Mouse (Mus musculus): ENCODE measurements around the gene Clk1.

The Clk1 gene

DNA sequence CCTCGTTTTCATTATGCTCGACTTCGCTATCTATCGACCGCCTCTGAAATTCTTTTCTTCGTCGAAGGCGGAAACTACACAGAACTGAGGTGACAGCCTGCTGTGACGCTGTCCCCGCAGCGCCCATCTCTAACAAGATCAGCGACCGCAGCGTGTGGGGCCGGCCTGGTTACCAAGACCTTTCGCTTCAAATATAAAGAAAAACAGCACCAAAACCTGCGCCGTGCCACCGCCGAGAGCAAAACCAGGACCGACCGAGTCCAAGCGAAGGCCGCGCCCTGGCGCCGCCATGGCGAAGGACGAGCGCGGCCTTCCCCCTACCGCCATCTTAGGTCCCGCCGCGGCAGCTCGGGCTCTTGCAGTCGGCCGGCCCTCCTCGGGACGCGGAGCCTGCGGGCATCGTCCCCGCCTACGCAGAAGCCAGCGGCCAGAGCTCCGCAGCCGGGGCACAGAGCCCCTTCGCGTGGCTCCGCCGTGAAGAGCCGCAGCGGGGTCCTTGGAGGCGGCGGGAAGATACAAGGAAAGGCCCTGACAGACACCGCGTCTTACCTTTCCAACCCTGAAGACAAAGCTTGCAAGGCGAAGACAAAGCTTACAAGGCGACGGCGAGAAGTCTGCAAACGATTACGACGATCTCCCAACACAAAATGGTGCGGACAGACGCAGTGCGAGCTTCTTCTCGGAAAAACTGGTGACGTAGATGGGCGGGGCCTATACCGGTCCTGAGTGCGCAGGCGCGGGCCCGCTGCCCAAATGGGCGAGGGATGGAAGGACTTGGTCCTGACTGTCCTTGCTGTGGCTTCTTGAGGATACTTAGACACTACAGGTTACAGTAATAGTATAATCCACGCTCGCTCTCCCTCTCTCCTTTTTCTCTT lies at the start of gene Clk1:
Gene Clk1, minus strand, starts transcription at position 696 of the 878 bp plus-strand sequence.
- DNase-seq (ENCODE audit: low spot score in 2 of 2) = peak; percentile 92 to 94

DNA sequence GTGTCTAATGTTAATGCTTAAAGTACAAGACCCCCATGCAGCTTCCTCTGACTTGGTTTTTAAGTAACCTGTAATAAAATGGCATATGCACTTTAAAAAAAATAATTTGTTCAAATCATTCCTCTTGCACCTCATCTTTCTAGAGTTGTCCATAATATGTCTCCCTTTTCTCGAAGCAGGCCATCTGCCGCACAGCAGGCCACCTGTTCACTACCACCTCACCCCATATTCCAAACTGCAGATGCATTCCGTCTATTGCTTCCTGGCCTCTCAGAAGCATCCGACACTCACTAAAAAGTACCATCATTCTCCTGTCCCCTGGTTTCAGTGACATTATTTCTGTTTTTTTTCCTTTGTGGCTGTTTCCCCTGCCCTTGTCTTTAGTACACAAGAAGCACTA lies 41.7 kb upstream of the Clk1 start:
- DNase-seq (ENCODE audit: low spot score in 2 of 2) = no peak

DNA sequence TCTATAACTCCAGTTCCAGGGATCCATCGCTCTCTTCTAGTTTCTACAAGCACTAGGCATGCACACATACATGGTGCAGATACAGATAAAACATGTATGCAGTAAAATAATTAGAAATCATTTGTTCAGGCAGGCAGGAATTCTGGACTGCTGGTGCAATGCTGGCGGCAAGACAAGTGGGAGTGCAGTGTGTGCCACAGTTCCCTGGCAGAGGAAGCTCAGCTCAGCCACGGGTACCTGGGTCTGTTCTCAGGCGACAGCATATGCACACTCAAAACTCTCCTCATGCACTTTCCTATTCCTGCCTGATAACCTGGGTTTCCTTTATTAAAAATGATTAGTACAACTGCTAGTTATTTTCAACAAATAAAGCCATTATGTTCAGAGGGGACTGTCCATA lies 41.2 kb upstream of the Clk1 start:
- DNase-seq (ENCODE audit: low spot score in 2 of 2) = no peak

DNA sequence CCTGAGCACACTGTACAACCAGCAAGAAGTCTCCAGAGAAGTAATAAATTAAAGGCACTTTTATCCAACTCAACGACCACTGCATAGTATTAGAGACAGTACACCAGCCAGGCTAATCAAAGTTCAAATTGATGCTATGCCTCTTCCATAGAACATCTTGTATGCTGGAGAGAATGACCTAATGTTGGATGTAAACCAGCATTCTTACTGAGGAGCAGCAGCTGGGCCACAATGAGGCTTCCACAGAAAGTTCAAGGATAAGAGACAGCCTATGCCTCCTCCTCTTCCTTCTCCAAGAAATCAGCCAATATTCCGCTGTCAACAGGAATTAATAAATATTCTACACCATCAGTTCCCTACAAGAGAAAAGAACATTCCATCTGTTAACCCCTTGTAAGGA lies 40.1 kb upstream of the Clk1 start:
- DNase-seq (ENCODE audit: low spot score in 2 of 2) = no peak

DNA sequence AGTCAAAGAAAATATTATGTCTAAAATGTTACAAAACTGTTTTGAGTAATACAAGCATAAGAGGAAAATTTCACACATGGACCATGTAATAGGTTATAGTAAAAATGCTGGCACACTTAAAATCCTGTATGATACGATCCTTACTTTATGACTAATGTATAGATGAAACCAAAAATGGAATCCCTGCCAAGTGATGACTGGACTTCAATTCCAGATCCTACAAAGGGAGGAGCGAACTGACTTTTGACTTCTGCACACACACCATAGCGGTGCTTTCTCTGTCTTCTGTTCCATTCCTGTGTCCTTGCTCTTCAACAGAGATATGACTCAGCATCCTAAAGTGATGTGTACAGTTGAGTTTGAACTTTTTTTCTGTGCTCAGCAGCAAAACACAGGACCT lies 36.7 kb upstream of the Clk1 start:
- no peak for DNase-seq (ENCODE audit: low spot score in 2 of 2)

DNA sequence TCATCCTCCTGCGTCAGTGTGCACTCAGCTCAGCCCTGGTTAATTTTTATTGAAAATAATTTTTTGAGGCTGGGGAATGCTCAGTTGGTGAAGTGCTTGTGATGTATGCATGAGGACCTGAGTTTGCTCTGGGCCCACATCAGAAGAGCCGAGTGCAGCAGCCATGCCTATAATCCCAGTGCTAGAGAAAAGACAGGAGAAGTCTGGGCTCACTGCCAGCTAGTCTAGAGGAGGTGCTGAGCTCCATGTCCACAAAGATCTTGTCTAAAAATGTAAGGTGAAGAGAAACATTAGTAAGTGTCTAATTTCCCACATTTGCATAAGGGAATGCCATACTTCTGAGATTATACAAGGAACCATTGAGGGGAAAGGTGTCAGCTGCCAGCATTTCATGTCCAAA lies 35.0 kb upstream of the Clk1 start:
- no peak for DNase-seq (ENCODE audit: low spot score in 2 of 2)

DNA sequence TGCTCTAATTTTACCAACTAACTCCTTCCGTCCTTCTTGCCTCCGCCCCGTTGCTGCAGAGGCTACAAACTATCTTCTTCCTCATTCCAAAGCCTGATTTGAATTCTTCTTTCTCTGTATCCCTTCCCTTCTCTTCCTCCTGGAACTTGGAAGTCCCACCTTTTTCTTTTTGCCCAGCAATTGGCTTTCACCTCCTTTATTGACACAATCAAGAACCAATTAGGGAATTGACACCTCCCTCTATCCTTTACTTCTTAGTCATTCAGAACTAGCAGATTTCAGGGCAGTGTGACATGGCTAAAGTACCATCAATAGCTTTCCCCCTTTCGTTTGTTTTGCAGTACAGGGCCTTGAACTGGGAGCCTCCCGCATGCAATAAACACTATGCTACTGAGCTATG lies 34.3 kb upstream of the Clk1 start:
- no peak for DNase-seq (ENCODE audit: low spot score in 2 of 2)

DNA sequence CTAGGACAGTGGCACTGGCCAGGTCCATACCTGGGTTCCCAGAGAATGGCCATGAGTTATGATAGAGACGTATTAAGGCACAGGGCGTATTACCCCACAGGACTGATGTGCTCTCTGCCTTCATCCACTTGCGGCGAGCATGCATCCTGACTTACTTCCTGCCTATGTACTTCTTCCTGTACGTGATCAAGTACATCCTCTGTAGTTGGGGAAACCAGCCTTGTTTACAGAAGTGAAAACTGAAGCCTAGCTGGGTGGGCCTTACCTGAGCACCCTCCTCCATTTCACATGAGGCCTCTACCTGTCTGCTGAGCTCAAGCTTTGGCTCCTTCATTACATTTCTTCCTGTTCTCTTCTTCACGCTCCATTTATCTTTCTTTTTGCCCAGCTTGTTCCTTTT lies 30.4 kb upstream of the Clk1 start:
- DNase-seq (ENCODE audit: low spot score in 2 of 2) = peak; percentile 17 to 19

DNA sequence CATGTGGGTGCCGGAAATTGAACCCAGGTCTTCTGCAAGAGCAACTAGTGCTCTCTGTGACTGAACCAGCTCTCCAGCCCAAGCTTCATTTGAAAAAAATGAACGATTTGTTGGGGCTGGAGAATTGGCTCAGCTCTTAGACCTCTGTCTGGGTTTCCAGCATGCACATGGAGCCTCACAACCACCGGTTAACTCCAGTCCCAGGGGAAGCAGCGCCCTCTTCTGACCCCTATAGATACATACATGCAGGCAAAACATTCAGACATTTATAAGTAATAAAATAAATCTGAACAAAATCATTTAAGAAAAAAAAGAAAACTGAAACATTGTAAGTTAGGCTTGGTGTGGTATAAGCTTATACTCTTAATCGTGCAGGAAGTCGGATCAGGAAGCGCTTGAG lies 24.5 kb upstream of the Clk1 start:
- DNase-seq (ENCODE audit: low spot score in 2 of 2) = no peak

DNA sequence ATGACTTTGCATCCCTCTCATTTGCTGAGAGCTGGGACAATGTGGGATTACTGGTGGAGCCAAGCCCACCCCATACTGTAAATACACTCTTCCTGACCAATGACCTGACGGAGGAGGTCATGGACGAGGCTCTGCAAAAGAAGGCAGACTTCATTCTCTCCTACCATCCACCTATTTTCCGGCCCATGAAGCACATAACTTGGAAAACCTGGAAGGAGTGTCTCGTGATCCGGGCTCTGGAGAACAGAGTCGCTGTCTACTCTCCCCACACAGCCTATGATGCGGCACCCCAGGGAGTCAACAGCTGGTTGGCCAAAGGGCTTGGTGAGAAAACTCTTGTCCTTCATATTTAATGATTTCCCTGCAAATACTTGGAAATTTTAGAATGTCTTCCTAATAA lies 23.9 kb upstream of the Clk1 start:
- DNase-seq (ENCODE audit: low spot score in 2 of 2) = no peak

DNA sequence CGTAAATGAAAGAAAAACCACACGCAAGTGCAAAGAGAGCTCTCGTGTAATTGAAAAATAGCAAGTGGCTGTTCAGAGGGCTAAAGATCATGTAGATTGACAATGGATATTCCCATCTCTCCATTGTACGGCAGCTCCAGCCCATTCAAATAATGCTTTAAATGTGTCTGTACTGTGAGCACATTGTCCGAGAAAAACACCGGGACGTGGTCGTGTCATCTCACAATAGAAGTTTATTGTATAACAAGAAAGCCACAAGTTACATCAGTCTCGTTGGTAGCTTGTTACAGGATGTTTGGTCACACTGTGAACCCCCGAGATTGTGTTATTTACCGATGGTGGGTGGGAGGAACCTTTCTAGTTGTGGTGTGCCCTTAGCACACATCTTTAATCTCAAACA lies 22.0 kb upstream of the Clk1 start:
- DNase-seq (ENCODE audit: low spot score in 2 of 2) = peak in 1 of 2 experiments; percentile 4

DNA sequence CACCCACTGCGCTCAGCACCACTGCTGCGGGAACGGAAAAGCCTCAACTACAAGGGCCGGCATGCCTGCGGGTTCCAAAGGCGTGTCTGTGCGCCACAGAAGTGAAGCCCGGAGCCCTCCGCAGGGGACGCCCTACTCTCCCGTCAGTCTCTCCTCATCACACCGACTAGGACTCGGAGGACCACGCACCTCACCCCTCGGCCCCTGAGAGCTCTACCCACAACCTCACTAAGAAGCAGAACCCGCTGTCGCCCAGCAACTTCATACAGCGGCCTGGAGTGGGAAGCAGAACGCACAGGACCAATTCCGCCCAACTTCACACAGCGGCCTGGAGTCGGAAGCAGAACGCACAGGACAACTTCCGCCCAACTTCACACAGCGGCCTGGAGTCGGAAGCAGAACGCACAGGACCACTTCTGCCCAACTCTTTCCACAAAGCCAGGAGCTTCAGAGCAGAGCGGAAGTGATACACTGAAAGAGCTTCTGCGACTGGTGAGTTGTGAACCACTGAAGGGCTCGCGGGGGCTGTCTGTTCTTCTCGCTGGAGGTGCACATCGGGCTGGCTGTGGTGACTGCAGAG lies 21.4 kb upstream of the Clk1 start, which contains the start of the genes Nif3l1 and Ppil3:
Gene Nif3l1, plus strand, starts transcription at position 9 of the 580 bp plus-strand sequence.
Gene Ppil3, minus strand, starts transcription at position 344 of the 580 bp plus-strand sequence.
- DNase-seq (ENCODE audit: low spot score in 2 of 2) = peak; percentile 83 to 87

DNA sequence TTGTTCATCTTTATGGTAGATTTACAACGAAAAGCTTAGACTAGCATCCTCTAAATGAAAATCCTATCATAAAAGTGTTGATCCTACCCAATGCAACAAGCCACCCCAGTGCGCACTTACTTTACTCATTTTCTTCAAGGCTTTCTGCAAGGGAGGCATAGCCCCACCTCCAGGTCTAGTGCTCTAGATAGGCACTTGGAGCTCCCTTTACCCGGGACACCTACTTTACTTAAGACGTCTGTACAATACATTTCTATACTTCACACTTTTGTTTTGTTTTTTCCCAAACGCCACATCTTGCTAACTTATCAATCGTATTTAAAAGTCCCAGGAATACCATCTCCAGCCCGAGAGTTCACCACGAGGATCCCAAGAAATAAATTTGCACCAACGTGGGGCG lies 20.8 kb upstream of the Clk1 start:
- peak in 1 of 2 experiments; percentile 8 for DNase-seq (ENCODE audit: low spot score in 2 of 2)

DNA sequence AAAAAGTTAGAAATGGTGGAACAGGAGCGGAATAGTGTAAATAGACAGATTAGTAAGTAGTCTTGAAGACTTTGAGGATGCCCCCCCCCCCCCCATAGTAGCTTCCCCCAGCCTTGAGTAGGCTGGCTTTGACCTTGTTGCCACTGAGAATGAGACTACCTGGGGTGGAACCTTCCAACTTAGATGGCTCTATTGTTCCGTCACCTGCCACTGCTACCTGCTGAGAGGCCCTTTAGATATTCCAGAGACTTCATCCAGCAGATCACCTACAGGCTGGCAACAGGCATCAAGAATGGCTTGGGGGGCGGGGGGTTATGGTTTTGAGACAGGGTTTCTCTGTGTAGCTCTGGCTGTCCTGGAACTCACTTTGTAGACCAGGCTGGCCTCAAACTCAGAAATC lies 685 bp upstream of the Clk1 start:
- no peak for DNase-seq (ENCODE audit: low spot score in 2 of 2)

DNA sequence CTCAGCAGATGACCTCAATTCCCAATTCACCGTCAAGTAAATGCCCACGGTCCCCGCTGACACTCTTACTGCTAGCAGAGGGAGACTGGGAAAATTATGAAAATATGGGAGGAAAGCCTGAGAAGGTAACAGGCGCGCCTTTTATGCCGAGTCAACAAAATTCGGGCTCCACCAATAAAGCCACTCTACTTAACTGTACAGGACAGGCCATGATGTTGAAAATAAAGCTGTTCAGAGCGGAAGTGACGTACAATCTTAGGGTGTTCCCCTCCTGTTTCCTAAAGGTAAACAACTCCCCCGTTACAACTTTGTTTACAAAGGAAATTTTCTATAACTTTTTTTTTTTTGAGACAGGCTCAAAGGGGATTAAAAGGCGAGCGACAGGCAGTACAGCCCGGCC lies 987 bp downstream of the Clk1 start:
- peak; percentile 59 to 78 for DNase-seq (ENCODE audit: low spot score in 2 of 2)

DNA sequence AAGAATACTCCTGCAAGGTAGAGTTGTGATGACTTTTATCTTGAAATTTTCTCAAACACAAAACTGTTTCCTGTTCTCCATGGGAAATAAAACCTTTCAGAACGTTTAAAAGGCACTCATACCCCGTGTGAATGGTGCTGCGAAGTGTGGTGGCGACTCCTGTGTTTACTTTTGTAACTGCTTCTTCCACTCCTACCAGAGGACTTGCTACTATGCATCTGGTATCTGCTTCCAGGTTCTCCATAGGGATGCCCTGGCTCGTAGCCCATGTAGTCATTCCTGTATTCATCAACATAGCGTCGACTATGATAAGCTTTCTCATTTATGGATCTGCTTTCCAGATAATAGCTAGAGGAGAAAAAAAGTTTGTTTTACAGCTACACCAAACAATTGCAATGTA lies 2.9 kb downstream of the Clk1 start:
- no peak for DNase-seq (ENCODE audit: low spot score in 2 of 2)

DNA sequence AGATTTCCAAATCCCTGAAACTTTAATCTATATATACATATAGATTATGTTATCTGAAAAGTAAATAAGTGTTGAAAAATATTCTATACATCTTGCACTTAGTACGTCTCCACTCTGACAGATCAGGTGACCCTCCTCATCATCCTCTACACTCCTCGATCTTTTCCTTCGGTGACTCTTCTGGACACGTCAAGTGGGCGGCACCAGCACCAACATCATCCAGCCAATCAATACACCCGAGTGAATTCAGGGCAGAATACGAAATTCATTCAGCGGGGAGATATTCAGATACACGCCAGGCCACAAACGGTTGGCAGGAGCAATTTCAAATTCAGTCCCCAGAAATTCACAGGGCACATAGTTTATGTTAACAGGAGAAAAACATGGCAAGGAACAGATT lies 3.8 kb downstream of the Clk1 start:
- DNase-seq (ENCODE audit: low spot score in 2 of 2) = no peak

DNA sequence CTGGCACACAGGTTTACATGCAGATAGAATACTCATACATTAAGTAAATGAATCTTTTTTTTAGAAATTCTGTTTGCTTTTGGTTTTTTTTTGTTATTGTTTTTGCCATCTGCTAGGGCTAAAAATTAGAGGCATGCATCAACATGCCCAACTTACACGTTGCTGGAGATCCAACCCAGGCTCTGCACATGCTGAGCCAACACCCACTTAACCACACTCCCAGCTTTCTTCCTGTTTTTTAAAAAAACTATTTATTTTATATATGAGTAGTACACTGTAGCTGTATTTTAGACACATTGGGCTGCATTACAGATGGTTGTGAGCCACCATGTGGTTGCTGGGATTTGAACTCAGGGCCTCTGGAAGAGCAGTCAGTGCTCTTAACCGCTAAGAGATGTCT lies 7.8 kb downstream of the Clk1 start:
- no peak for DNase-seq (ENCODE audit: low spot score in 2 of 2)

DNA sequence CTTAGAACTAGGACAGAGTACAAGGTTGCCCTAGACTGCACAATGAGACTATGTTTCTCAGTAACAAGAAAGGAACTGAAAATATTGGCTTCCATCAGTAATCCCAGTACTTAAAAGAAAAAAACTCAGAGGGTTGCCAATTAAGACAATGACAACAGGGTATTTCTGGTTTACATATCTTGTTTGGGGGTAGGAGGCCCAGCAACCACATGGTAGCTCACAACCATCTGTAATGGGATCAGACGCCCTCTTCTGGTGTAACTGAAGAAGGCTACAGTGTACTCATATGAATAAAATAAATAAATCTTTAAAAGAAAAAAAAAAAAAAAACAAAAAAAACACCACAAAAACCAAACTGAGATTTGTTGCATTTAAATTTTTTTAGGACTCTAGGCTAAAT lies 8.4 kb downstream of the Clk1 start:
- DNase-seq (ENCODE audit: low spot score in 2 of 2) = no peak

DNA sequence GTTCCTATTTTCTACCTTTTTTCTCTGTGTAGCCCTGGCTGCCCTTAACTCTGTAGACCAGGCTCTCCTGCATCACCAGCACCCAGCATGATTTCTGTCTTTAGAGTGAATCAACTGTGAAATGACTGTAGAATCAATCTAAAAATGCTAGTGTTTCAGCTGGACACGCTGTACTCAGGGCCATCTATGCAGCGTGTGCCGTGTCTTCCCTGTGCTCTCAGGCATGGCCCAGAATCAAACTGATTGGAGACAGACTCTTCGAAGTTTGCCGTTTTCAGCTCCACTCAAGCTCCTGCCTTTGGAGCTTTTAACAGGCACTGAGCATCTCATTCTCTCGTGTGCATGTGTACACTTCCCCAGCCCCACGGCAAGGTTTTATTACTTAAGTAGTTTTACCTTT lies 13.1 kb downstream of the Clk1 start:
- no peak for DNase-seq (ENCODE audit: low spot score in 2 of 2)

DNA sequence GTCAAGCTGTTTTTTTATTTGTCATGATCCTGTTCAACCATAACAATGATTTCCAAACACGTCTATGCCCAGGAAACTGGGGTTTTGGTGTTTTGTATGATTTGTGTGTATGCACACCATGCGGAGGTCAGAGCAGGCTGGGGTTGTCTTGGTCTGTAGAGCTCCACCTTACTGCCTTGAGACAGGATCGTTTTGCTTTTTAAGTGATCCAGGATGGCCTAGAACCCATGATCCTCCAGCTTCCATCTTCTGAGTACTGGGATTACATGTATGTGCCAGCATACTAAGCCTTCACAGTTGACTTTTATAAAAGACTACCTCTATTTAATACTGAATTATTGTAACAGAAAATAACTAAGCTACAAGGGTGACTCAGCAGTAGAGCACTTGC lies 13.7 kb downstream of the Clk1 start:
- no peak for DNase-seq (ENCODE audit: low spot score in 2 of 2)

DNA sequence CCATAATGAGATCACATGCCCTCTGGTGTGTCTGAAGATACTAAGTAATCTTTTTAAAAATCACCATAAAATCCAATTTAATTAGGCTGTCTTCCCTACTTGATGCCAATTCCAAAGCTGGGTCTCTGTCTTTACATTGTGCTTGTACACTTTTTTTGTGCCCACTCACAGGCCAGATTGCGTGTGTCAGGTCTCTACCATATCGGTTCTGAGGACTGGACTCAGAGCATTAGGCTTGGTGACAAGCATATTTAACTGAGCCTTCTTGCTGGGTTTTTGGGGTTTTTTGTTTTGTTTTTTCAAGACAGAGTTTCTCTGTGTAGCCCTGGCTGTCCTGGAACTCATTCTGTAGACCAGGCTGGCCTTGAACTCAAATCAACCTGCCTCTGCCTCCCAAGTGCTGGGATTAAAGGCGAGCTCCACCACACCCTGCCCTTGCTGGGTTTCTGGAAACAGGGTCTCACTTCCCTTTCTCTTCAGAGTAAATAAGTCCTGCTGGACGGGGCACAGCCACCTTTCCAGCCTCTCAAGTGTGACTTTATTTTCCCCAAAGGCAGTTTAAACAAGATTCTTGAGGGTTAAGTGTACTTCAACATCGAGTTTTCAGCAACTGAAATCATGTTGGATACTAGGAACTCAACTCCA lies 14.2 kb downstream of the Clk1 start:
- no peak for DNase-seq (ENCODE audit: low spot score in 2 of 2)

DNA sequence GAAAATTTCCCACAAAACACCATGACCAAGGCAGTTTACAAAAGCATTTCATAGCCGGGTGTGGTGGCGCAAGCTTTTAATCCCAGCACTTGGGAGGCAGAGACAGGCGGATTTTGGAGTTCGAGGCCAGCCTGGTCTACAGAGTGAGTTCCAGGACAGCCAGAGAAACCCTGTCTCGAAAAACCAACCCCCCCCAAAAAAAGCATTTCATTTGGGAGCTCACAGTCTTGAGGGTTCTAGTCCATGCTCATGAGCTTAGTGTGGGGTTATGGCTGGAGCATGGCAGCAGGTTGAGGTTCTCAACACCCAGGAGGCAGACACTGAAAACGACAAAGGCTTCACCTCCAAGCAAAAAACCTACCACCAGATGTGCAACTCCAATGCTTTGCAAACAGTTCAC lies 15.7 kb downstream of the Clk1 start:
- DNase-seq (ENCODE audit: low spot score in 2 of 2) = no peak

Data from spleen, postnatal 36 days (tissue).